Mouse (Mus musculus): ENCODE data around the gene Ston1. TPM values are rescaled to one million over a fixed set of nuclear protein-coding genes. Genes with fewer than 3 reads are reported as not detected.

Gene Ston1
- polyA plus RNA-seq, 1 experiment from 2014 or later: 8.6 TPM

DNA sequence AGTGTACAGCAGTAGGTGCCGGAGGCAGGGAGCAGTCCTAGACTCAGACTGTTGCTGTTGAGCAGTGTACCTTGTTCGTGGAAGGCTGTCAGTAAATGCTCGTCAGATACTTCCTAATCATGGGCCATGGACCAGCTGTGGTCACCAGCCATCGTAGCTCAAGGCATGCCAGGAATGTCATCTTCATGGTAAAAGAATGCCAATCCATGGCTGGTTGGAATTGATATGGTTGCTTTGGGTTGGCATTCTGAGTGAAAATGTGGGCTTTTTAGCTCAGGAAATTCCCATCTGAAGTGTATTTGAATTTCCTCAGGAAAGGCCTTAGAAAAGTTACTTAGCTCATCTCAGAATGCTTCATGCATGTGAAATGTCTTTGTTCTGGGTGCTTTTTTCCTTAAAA lies 2.4 kb upstream of the Ston1 start:
- Histone ChIP-seq H3K36me3 (no peaks in the 10 kb centered on the region), H3K9ac (no peak overlapping the region), H3K27me3 (no peaks in the 10 kb centered on the region), H3K4me3 (no peak overlapping the region), H3K27ac (no peak overlapping the region), H3K4me2 (no peak overlapping the region), H3K4me1 (peaks cover 20% of the 10 kb centered on the region), H3K9me3 (no peaks in the 10 kb centered on the region)
- no peak for ATAC-seq (ENCODE audit: insufficient number of reproducible peaks, low FRiP score, low TSS enrichment, low read depth)
- 79% methylated on average over 4 of the region's 4 CpGs for WGBS

- no peak for ATAC-seq (ENCODE audit: insufficient number of reproducible peaks, low FRiP score, low TSS enrichment, low read depth)
- no peak overlapping the region for H3K27ac ChIP-seq
- H3K4me3 ChIP-seq: no peak overlapping the region
- H3K4me2 ChIP-seq: no peak overlapping the region
- H3K4me1 ChIP-seq: peaks cover 26% of the 10 kb centered on the region
- no peak overlapping the region for H3K9ac ChIP-seq
- 59% methylated on average over 4 of the region's 4 CpGs for WGBS
- H3K27me3 ChIP-seq: no peaks in the 10 kb centered on the region
- H3K9me3 ChIP-seq: no peaks in the 10 kb centered on the region
- H3K36me3 ChIP-seq: no peaks in the 10 kb centered on the region
Measured at GRCm38 (mm10) chr17:88596068-88596467, 1.4 kb upstream of the Ston1 start.

DNA sequence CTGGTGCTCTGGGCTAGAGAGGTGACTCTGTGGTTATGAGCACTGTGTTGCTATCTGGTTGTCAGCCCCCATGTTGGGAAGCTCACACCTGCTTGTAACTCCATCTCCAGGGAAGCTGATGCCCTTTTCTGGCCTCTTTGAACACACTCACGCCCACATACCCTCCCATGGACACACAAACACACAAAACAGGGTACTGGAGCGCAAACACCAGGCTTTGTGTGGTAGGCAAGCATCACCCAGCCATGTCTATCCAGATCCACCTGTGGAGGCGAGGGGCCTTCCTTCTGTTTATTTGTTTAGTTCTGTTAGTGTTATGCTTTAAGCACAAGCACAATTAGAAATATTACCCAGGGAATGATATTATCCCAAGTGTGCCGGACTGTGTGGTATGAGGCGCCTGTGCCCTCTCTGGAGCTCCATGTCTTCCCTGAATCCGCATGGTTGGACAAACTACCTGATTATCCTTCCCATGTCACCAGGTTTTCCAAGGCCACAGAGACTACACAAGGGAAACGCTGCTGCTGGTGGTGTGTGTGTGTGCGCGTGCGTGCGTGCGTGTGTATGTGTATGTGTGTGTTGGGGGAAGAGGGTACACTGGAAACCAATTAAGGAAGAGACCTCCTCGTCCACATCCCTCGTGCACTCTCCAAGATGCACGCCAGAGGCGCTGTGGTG lies 801 bp upstream of the Ston1 start:
- Histone ChIP-seq H3K27me3 (no peaks in the 10 kb centered on the region), H3K36me3 (no peaks in the 10 kb centered on the region), H3K4me1 (peaks cover 26% of the 10 kb centered on the region), H3K4me2 (peak overlapping the region; percentile 78), H3K27ac (peak overlapping the region; percentile 95), H3K4me3 (peak overlapping the region; percentile 66), H3K9me3 (no peaks in the 10 kb centered on the region), H3K9ac (no peak overlapping the region)
- ATAC-seq (ENCODE audit: insufficient number of reproducible peaks, low FRiP score, low TSS enrichment, low read depth): no peak
- WGBS: 29% methylated on average over 16 of the region's 16 CpGs

DNA sequence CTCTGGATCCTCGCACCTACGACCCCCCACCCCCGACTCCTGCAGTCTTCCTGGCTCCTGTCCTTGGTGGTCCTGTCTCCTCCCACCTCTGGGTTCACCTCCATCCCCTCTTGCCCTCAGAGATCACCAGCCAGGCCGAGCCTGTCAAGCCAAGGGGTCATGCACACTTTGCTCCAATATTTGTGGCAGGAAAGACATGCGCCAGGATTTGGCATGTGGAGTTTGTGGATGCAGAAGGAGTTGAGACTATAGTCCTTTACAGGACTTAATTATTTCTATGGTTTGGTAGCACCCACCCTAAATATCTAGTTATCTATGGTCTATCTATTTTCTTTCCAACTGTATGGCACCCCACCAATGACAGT lies 554 bp downstream of the Ston1 start:
- 4% methylated on average over 5 of the region's 5 CpGs for WGBS
- H3K36me3 ChIP-seq: no peaks in the 10 kb centered on the region
- peak overlapping the region; percentile 66 for H3K4me3 ChIP-seq
- H3K4me1 ChIP-seq: peaks cover 26% of the 10 kb centered on the region
- H3K4me2 ChIP-seq: peak overlapping the region; percentile 78
- no peaks in the 10 kb centered on the region for H3K9me3 ChIP-seq
- H3K27me3 ChIP-seq: no peaks in the 10 kb centered on the region
- H3K27ac ChIP-seq: peak overlapping the region; percentile 95
- H3K9ac ChIP-seq: peak overlapping the region; percentile 69
- no peak for ATAC-seq (ENCODE audit: insufficient number of reproducible peaks, low FRiP score, low TSS enrichment, low read depth)

DNA sequence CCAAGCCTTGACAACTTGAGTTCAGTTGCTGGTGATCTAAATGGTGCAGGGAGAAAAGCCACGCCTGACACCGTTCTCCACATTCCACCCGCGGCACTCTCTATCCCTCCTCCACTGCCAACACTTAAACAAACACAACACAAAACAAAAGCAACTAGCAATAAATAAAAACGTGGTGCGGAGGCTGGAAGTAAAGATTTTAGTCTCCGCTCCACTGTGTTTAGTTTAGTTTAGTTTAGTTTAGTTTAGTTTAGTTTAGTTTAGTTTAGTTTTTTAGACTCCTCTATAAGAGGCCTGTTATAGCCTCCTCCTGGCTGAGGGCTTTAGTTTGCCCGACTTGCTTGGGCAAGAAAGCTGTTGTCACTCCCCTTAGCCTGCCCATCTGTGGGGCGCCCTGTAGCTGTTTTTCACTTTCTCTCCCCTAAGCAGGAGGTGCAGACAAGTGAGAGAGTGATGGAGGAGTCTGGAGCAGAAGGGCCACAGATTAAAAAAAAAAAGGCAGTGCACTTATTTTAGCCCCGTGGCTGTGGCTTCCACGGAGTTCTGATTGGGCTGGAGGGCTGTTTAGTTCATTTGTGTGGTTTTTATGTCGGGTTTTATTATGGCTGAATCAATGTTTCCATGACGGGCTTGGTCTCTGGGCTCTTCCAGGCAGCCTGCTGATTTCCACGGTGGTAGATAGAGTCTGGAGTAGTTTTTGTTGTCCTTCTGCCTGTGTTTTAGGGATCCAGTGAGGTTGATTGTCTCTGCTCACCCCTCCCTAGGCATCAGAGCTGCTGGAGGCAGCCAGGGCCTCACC lies 1.3 kb downstream of the Ston1 start:
- H3K4me1 ChIP-seq: peaks cover 26% of the 10 kb centered on the region
- WGBS: 12% methylated on average over 14 of the region's 14 CpGs
- no peaks in the 10 kb centered on the region for H3K36me3 ChIP-seq
- H3K9me3 ChIP-seq: no peaks in the 10 kb centered on the region
- peak overlapping the region; percentile 78 for H3K4me2 ChIP-seq
- 0 out of 2 replicates have a peak overlapping the region, but pooled peaks have one; percentile 0 for H3K9ac ChIP-seq
- peak overlapping the region; percentile 95 for H3K27ac ChIP-seq
- H3K27me3 ChIP-seq: no peaks in the 10 kb centered on the region
- H3K4me3 ChIP-seq: peak overlapping the region; percentile 66
- peak; percentile 57 for ATAC-seq (ENCODE audit: insufficient number of reproducible peaks, low FRiP score, low TSS enrichment, low read depth)

DNA sequence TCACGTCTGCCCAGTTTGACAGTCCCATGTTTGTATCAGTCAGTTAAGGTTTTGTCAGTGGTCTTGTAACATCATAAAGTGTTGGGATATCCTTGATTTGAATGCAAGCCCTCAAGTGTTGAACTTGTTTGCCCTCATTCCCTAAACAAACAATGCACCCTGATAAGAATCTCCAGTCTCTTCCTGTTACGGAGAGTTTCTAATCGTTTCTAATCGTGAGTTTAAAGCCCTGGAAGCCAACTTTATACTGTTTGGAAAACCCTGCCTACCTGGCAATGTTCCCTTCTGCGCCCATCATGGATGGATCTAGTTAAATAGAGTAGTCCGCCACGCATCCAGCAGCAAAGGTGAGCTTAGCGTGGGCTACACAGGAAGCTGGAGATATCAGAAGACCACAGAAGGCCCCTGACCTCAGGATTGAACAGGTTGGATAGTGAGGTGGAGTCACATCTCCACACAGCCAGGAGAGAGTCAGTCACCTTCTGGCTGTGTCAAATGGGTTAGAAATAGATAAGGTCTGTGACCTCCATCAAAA lies 3.1 kb downstream of the Ston1 start:
- H3K9ac ChIP-seq: no peak overlapping the region
- no peaks in the 10 kb centered on the region for H3K27me3 ChIP-seq
- no peak overlapping the region for H3K27ac ChIP-seq
- H3K4me1 ChIP-seq: peaks cover 26% of the 10 kb centered on the region
- H3K4me2 ChIP-seq: no peak overlapping the region
- H3K36me3 ChIP-seq: no peaks in the 10 kb centered on the region
- ATAC-seq (ENCODE audit: insufficient number of reproducible peaks, low FRiP score, low TSS enrichment, low read depth): no peak
- H3K4me3 ChIP-seq: no peak overlapping the region
- no peaks in the 10 kb centered on the region for H3K9me3 ChIP-seq
- WGBS: 72% methylated on average over 8 of the region's 8 CpGs

DNA sequence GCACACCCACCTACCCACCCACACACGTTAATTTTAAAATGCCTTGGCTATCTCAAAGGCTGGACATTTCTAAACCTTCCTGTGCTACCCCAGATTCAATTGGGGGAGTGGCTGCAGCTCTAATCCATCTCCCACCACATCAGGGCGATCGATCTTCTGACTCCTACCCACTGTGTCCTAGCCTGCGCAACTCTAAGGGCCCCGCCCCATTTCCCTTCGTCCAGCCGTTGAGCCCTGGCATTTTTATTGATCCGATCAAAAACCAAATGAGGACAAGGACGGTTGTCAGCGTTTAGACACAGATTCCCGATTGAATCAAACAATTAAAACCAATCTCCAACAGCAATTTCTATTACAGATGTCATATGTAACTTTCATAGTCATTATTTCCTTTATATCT lies 6.5 kb downstream of the Ston1 start:
- H3K4me1 ChIP-seq: peaks cover 16% of the 10 kb centered on the region

DNA sequence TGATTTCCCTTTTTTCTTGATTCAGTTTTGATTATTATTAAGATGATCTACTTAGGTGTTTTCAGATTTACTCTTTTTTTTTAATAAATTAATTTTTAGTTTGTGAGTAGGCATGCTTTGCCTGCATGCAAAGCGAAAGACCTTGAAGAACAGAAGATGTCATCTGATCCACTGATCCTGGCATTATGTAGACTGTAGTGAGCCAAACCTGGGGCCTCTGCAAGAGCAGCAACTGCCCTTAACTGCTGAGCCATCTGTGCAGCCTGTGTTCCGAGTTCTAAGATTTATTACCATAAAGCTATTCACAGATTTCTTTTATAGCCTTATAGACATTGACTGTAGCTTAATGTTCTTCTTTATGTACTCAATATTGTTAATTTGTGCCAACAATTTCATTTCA lies 8.6 kb downstream of the Ston1 start:
- ATAC-seq (ENCODE audit: insufficient number of reproducible peaks, low FRiP score, low TSS enrichment, low read depth): no peak
- Histone ChIP-seq H3K4me1 (peaks cover 7% of the 10 kb centered on the region), H3K4me2 (no peak overlapping the region), H3K9me3 (no peaks in the 10 kb centered on the region), H3K4me3 (no peak overlapping the region), H3K27ac (no peak overlapping the region), H3K27me3 (no peaks in the 10 kb centered on the region), H3K9ac (no peak overlapping the region), H3K36me3 (no peaks in the 10 kb centered on the region)
- WGBS: 61% methylated on average over 2 of the region's 2 CpGs

More for the DNA sequence above, 6.5 kb downstream of the Ston1 start:
- WGBS: 92% methylated on average over 11 of the region's 11 CpGs
- no peak overlapping the region for H3K9ac ChIP-seq
- H3K27me3 ChIP-seq: no peaks in the 10 kb centered on the region
- no peaks in the 10 kb centered on the region for H3K9me3 ChIP-seq
- no peak overlapping the region for H3K4me3 ChIP-seq
- H3K36me3 ChIP-seq: no peaks in the 10 kb centered on the region
- no peak overlapping the region for H3K4me2 ChIP-seq
- no peak overlapping the region for H3K27ac ChIP-seq
- no peak for ATAC-seq (ENCODE audit: insufficient number of reproducible peaks, low FRiP score, low TSS enrichment, low read depth)

- Histone ChIP-seq H3K4me2 (no peak overlapping the region), H3K27me3 (no peaks in the 10 kb centered on the region), H3K36me3 (no peaks in the 10 kb centered on the region), H3K4me3 (no peak overlapping the region), H3K27ac (no peak overlapping the region), H3K4me1 (peaks cover 16% of the 10 kb centered on the region), H3K9me3 (no peaks in the 10 kb centered on the region), H3K9ac (no peak overlapping the region)
- 83% methylated on average over 15 of the region's 15 CpGs for WGBS
- no peak for ATAC-seq (ENCODE audit: insufficient number of reproducible peaks, low FRiP score, low TSS enrichment, low read depth)
Measured at GRCm38 (mm10) chr17:88609361-88609760, 11.9 kb downstream of the Ston1 start.

DNA sequence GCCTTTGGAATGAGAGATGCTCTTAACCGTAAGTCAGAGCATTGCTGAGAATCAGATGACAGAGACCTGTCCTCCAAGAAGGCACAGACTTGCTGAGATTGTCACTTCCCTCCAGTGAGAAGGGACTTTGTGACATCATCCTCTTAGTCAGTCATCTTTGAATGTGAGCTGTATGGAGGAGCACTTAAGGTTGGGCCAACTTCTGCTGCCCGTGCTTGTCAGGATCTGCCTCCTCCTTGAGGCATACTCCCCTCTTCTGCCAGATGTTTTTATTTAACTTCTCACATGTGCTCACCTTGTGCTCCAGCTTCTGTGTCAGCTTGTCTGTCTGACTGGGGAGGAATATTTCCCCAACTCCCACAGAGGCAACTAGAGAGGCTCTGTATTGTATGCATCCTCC lies 13.6 kb downstream of the Ston1 start:
- Histone ChIP-seq H3K4me2 (no peak overlapping the region), H3K36me3 (no peaks in the 10 kb centered on the region), H3K4me1 (peaks cover 24% of the 10 kb centered on the region), H3K9ac (no peak overlapping the region), H3K9me3 (no peaks in the 10 kb centered on the region), H3K27me3 (no peaks in the 10 kb centered on the region), H3K4me3 (no peak overlapping the region), H3K27ac (no peak overlapping the region)
- WGBS: 40% methylated on average over 2 of the region's 2 CpGs
- no peak for ATAC-seq (ENCODE audit: insufficient number of reproducible peaks, low FRiP score, low TSS enrichment, low read depth)

DNA sequence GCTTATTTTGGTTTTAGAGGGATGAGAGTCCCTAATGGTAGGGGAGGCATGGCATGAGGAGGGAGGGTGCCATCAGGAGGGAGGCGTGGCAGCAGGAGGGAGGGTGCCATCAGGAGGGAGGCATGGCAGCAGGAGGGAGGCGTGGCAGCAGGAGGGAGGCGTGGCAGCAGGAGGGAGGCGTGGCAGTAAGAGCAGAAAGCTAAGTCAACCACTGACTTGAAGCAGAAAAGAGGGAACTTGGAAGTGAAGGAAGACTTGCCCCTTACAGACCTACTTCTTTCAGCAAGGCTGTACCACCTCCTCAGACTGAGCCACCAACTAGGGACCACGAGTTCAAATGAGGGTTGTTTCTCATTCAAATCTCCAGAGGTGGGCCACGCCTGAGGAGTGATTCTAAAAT lies 15.7 kb downstream of the Ston1 start:
- no peaks in the 10 kb centered on the region for H3K36me3 ChIP-seq
- H3K4me1 ChIP-seq: peaks cover 24% of the 10 kb centered on the region
- no peak overlapping the region for H3K4me2 ChIP-seq
- WGBS: 71% methylated on average over 6 of the region's 6 CpGs
- H3K4me3 ChIP-seq: no peak overlapping the region
- ATAC-seq (ENCODE audit: insufficient number of reproducible peaks, low FRiP score, low TSS enrichment, low read depth): no peak
- no peak overlapping the region for H3K27ac ChIP-seq
- no peaks in the 10 kb centered on the region for H3K9me3 ChIP-seq
- H3K9ac ChIP-seq: no peak overlapping the region
- H3K27me3 ChIP-seq: no peaks in the 10 kb centered on the region

DNA sequence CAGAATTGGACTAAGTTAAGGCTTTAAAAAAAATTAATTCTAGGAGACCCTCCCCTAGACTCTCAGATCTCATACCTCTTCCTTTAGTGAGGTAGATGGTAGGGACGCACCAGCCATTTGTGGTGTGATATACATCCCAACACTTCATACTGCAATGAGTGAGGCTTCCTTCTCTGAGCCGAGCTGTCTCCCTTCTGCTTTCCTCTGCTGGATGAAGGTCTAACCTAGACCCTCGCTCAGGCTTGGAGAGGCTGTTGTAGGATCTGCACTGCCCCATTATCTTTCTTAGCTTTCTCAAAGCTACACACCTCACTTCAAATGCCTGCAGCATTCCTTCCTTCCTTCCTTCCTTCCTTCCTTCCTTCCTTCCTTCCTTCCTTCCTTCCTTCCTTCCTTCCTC lies 16.2 kb downstream of the Ston1 start:
- H3K4me2 ChIP-seq: no peak overlapping the region
- H3K4me1 ChIP-seq: peaks cover 24% of the 10 kb centered on the region
- WGBS: 93% methylated on average over 3 of the region's 3 CpGs
- no peak overlapping the region for H3K9ac ChIP-seq
- ATAC-seq (ENCODE audit: insufficient number of reproducible peaks, low FRiP score, low TSS enrichment, low read depth): no peak
- H3K27me3 ChIP-seq: no peaks in the 10 kb centered on the region
- H3K27ac ChIP-seq: no peak overlapping the region
- H3K9me3 ChIP-seq: no peaks in the 10 kb centered on the region
- H3K4me3 ChIP-seq: no peak overlapping the region
- H3K36me3 ChIP-seq: no peaks in the 10 kb centered on the region

Measured in limb, embryonic 15.5 days (tissue).